Mouse (Mus musculus): ENCODE data around the gene Hif1an. TPM values are rescaled to one million over a fixed set of nuclear protein-coding genes. Genes with fewer than 3 reads are reported as not detected.
A peak's percentile ranks its signal among the peaks of the same experiment; 100 is the strongest.

The Hif1an gene
- total RNA-seq (2014; fragmentation: Nextera tagmentation) (11.7 and 12.5 TPM in 2 replicates), total RNA-seq (2017) (7.4 and 9.9 TPM in 2 replicates), polyA plus RNA-seq (2012) (14.2 and 15.0 TPM in 2 replicates)

DNA sequence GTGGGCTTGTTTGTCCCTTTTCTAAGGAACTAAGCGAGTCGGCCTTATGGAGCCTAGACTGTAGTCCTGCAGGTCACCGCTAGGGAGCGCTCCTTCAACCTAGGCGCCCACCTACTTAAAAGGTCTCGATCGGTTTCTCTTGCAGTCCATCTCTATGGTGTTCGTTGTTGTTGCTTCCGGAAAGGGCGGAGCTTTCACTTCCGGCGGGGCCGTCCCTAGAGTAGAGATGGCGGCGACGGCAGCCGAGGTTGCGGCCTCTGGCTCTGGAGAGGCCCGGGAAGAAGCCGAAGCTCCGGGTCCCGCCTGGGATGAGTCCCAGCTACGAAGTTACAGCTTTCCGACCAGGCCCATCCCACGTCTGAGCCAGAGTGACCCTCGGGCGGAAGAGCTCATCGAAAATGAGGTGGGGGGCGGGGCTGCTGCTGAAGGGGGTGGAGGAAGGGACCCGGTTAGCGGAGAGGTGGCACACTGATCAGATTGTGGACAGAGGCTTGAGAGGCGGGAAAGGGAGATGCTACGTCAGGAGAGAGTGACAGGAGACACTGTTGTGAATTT, at the start of gene Hif1an:
TSS of gene Hif1an (plus strand) at position 199 of the 555 bp plus-strand sequence.
- Histone ChIP-seq H3K4me3 (ENCODE audit: low read depth, low read length) (peak within 1 kb of the TSS; percentile 78), H3K27me3 (ENCODE audit: insufficient read depth, low read length) (0 out of 2 replicates have a peak, but pooled peaks cover 7% of the 10 kb centered on the region), H3K4me1 (ENCODE audit: insufficient read depth, low read depth, low read length) (peaks cover 20% of the 10 kb centered on the region), H3K9me3 (replicated peaks) (no peaks in the 10 kb centered on the region), H3K36me3 (replicated peaks) (peaks cover 41% of the 10 kb centered on the region)
- ATAC-seq (ENCODE audit: extremely low read depth, insufficient number of reproducible peaks, low FRiP score, poor library complexity, severe bottlenecking), result peak; percentile 94
- TF ChIP-seq GATA1 (IDR thresholded peaks at IDR 0.05; ENCODE audit: borderline replicate concordance, low read length), result no peak
- TF ChIP-seq CTCF (IDR thresholded peaks at IDR 0.05; ENCODE audit: low read depth, low read length), result peak; percentile 87
- no peak for TF ChIP-seq GATA2 (IDR thresholded peaks at IDR 0.05; ENCODE audit: borderline replicate concordance, low read depth, low read length)
- no peak for TF ChIP-seq TAL1 (conservative IDR thresholded peaks at IDR 0.05; ENCODE audit: low read depth, low read length)
- TF ChIP-seq POLR2AphosphoS5 (IDR thresholded peaks at IDR 0.05; ENCODE audit: insufficient replicate concordance, low read depth, low read length), result no peak
- DNase-seq (ENCODE audit: low spot score), result peak; percentile 97

DNA sequence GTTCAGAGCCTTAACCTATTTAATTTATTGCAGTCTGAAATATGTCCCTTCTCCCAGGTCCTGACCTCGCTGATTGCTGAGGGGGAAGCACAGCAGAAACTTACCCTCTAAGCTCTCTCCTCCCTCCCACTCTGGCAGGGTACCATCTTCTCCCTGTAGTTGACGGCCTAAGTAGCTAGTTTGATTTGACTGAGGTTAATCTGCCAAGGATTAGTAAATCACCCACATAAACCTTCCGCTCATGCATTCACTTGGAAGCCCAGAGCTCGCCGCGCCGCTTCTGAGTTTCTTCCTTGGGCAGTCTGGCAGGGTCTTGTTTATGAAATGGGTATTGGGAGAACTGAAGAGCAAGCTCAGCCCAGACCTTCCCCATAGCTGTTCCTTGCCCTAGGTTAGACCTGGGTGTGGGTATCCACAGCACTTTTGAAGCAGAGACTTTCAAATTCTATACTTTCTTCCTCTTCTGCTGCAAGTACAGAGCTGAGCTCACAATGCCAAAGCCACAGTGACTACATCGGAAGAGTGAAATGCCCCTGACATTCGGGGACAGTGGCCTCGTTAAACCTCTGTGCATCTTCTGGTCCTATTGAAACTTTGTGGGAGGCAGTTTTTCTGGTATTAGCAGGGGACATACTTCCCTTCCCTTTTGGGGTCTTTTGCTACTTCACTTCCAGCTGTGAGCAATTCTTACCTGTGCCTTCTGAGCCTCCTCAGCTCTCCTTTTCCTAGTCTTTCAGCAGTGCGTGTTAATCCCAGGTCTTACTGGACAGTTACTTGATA, 49.4 kb upstream of the Hif1an start:
- Histone ChIP-seq H3K4me3 (ENCODE audit: low read depth, low read length) (no peak overlapping the region), H3K27me3 (ENCODE audit: insufficient read depth, low read length) (peaks cover 59% of the 10 kb centered on the region), H3K9me3 (replicated peaks) (no peaks in the 10 kb centered on the region), H3K4me1 (ENCODE audit: insufficient read depth, low read depth, low read length) (no peaks in the 10 kb centered on the region; the same call in 1 of the 2 replicates), H3K36me3 (replicated peaks) (no peaks in the 10 kb centered on the region)
- no peak for DNase-seq (ENCODE audit: low spot score)
- no peak for TF ChIP-seq TAL1 (conservative IDR thresholded peaks at IDR 0.05; ENCODE audit: low read depth, low read length)
- no peak for TF ChIP-seq GATA1 (IDR thresholded peaks at IDR 0.05; ENCODE audit: borderline replicate concordance, low read length)
- no peak for TF ChIP-seq GATA2 (IDR thresholded peaks at IDR 0.05; ENCODE audit: borderline replicate concordance, low read depth, low read length)
- no peak for TF ChIP-seq POLR2AphosphoS5 (IDR thresholded peaks at IDR 0.05; ENCODE audit: insufficient replicate concordance, low read depth, low read length)
- TF ChIP-seq CTCF (IDR thresholded peaks at IDR 0.05; ENCODE audit: low read depth, low read length), result no peak
- no peak for ATAC-seq (ENCODE audit: extremely low read depth, insufficient number of reproducible peaks, low FRiP score, poor library complexity, severe bottlenecking)

DNA sequence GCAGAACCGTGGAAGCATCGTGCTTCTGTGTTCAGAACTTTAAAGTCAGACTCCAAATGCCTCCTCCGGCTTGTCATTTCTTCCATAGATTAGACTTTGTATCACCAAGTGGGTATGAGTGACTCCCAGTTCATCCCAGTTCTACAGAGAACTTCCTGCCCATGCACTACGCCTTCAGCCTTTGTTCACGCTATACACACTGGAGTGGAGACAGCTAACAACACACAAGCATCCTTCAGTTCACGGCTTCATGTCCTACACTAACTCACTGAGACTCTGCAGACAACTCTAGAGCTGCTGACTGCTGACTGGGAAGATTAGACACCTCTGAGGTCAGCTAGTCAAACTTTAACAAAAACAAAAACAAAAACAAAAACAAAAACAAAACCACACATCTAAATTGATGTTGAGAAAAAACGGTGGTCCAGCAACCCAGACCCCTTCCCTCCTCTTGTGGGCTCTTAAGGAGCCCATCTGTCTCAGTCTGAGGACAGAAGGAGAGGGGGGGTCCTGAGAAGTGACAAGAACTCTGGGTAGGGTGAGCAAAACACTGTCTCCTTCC, 48.6 kb upstream of the Hif1an start:
- no peak for TF ChIP-seq TAL1 (conservative IDR thresholded peaks at IDR 0.05; ENCODE audit: low read depth, low read length)
- no peak for TF ChIP-seq CTCF (IDR thresholded peaks at IDR 0.05; ENCODE audit: low read depth, low read length)
- TF ChIP-seq GATA2 (IDR thresholded peaks at IDR 0.05; ENCODE audit: borderline replicate concordance, low read depth, low read length), result no peak
- no peak for TF ChIP-seq POLR2AphosphoS5 (IDR thresholded peaks at IDR 0.05; ENCODE audit: insufficient replicate concordance, low read depth, low read length)
- no peak for TF ChIP-seq GATA1 (IDR thresholded peaks at IDR 0.05; ENCODE audit: borderline replicate concordance, low read length)
- Histone ChIP-seq H3K9me3 (replicated peaks) (no peaks in the 10 kb centered on the region), H3K4me1 (ENCODE audit: insufficient read depth, low read depth, low read length) (no peaks in the 10 kb centered on the region; the same call in 1 of the 2 replicates), H3K36me3 (replicated peaks) (no peaks in the 10 kb centered on the region), H3K27me3 (ENCODE audit: insufficient read depth, low read length) (peaks cover 62% of the 10 kb centered on the region), H3K4me3 (ENCODE audit: low read depth, low read length) (no peak overlapping the region)
- DNase-seq (ENCODE audit: low spot score) (no peak), ATAC-seq (ENCODE audit: extremely low read depth, insufficient number of reproducible peaks, low FRiP score, poor library complexity, severe bottlenecking) (no peak)

- Histone ChIP-seq H3K9me3 (replicated peaks) (no peaks in the 10 kb centered on the region), H3K4me3 (ENCODE audit: low read depth, low read length) (no peak overlapping the region), H3K27me3 (ENCODE audit: insufficient read depth, low read length) (peaks cover 64% of the 10 kb centered on the region), H3K4me1 (ENCODE audit: insufficient read depth, low read depth, low read length) (no peaks in the 10 kb centered on the region; the same call in 1 of the 2 replicates), H3K36me3 (replicated peaks) (no peaks in the 10 kb centered on the region)
- ATAC-seq (ENCODE audit: extremely low read depth, insufficient number of reproducible peaks, low FRiP score, poor library complexity, severe bottlenecking) (no peak), DNase-seq (ENCODE audit: low spot score) (no peak)
- TF ChIP-seq POLR2AphosphoS5 (IDR thresholded peaks at IDR 0.05; ENCODE audit: insufficient replicate concordance, low read depth, low read length) (no peak), GATA2 (IDR thresholded peaks at IDR 0.05; ENCODE audit: borderline replicate concordance, low read depth, low read length) (no peak)
Observed at GRCm38 (mm10) chr19:44514521-44515451, 47.9 kb upstream of the Hif1an start.

- peaks cover 65% of the 10 kb centered on the region for H3K27me3 ChIP-seq (ENCODE audit: insufficient read depth, low read length)
- H3K36me3 ChIP-seq (replicated peaks), result no peaks in the 10 kb centered on the region
- TF ChIP-seq GATA1 (IDR thresholded peaks at IDR 0.05; ENCODE audit: borderline replicate concordance, low read length) (no peak), GATA2 (IDR thresholded peaks at IDR 0.05; ENCODE audit: borderline replicate concordance, low read depth, low read length) (no peak), POLR2AphosphoS5 (IDR thresholded peaks at IDR 0.05; ENCODE audit: insufficient replicate concordance, low read depth, low read length) (no peak), TAL1 (conservative IDR thresholded peaks at IDR 0.05; ENCODE audit: low read depth, low read length) (no peak), CTCF (IDR thresholded peaks at IDR 0.05; ENCODE audit: low read depth, low read length) (no peak)
- no peaks in the 10 kb centered on the region for H3K9me3 ChIP-seq (replicated peaks)
- ATAC-seq (ENCODE audit: extremely low read depth, insufficient number of reproducible peaks, low FRiP score, poor library complexity, severe bottlenecking), result no peak
- no peak overlapping the region for H3K4me3 ChIP-seq (ENCODE audit: low read depth, low read length)
- DNase-seq (ENCODE audit: low spot score), result no peak
- H3K4me1 ChIP-seq (ENCODE audit: insufficient read depth, low read depth, low read length), result no peaks in the 10 kb centered on the region; the same call in 1 of the 2 replicates
Observed at GRCm38 (mm10) chr19:44515769-44516168, 46.9 kb upstream of the Hif1an start.
